Mouse (Mus musculus) lung, embryonic 15.5 days (tissue): ENCODE data around the gene Prkacb. TPM values are rescaled to one million over a fixed set of nuclear protein-coding genes. Genes with fewer than 3 reads are reported as not detected.

ENCODE experiments used
- ATAC-seq: fragments of 200-750 bp; cut with Nextera tagmentation; 2 replicates; pipeline ENCODE4 v1.8.0; 2017; ENCODE audit warnings: moderate number of reproducible peaks, borderline replicate concordance; ENCODE audit not compliant: low FRiP score, low TSS enrichment; ENCODE audit errors: extremely low read depth
- H3K27ac ChIP-seq: fragments of 300-500 bp; sonication (generic); 2 replicates; pipeline ENCODE4 v1.5.1; 2015; ENCODE audit warnings: moderate library complexity, mild to moderate bottlenecking, inconsistent platforms
- H3K27me3 ChIP-seq: fragments of 300-500 bp; sonication (generic); 2 replicates; pipeline ENCODE4 v1.6.1; 2015; ENCODE audit warnings: inconsistent platforms
- H3K36me3 ChIP-seq: fragments of 300-500 bp; sonication (generic); 2 replicates; pipeline ENCODE4 v1.6.1; 2015; ENCODE audit warnings: inconsistent platforms
- H3K4me1 ChIP-seq: fragments of 300-500 bp; sonication (generic); 2 replicates; pipeline ENCODE4 v1.6.1; 2015; ENCODE audit warnings: inconsistent platforms
- H3K4me2 ChIP-seq: fragments of 300-500 bp; sonication (generic); 2 replicates; pipeline ENCODE4 v1.6.1; 2015; ENCODE audit warnings: inconsistent platforms, mild to moderate bottlenecking, moderate library complexity
- H3K4me3 ChIP-seq: fragments of 300-500 bp; sonication (generic); 2 replicates; pipeline ENCODE4 v1.5.1; 2015; ENCODE audit warnings: mild to moderate bottlenecking, inconsistent platforms
- H3K9ac ChIP-seq: fragments of 300-500 bp; sonication (generic); 2 replicates; pipeline ENCODE4 v1.6.1; 2015; ENCODE audit warnings: inconsistent platforms
- H3K9me3 ChIP-seq: fragments of 300-500 bp; sonication (generic); 2 replicates; pipeline ENCODE4 v1.6.1; 2016; ENCODE audit warnings: inconsistent platforms
- WGBS: fragments of 180-500 bp; shearing (Covaris S2); methylation state at CpG from one replicate; pipeline ENCODE4 v1.1.7; 2015; 5-methylcytosine and 5-hydroxymethylcytosine counted together
- polyA plus RNA-seq: library from polyadenylated mRNA; unstranded; fragments of >200 nt; fragmentation: Nextera tagmentation; extraction: Ambion mirVana; gene quantifications from 2 replicates; pipeline ENCODE4 v1.2.1, GENCODE M21; 2015

Prkacb gene
- polyA plus RNA-seq, 1 experiment from 2014 or later: 64.5 TPM

GRCm38 (mm10) chr3:146813624-146814023 lies 834 bp upstream of the Prkacb start:
- H3K9me3 ChIP-seq: no peaks in the 10 kb centered on the region

DNA sequence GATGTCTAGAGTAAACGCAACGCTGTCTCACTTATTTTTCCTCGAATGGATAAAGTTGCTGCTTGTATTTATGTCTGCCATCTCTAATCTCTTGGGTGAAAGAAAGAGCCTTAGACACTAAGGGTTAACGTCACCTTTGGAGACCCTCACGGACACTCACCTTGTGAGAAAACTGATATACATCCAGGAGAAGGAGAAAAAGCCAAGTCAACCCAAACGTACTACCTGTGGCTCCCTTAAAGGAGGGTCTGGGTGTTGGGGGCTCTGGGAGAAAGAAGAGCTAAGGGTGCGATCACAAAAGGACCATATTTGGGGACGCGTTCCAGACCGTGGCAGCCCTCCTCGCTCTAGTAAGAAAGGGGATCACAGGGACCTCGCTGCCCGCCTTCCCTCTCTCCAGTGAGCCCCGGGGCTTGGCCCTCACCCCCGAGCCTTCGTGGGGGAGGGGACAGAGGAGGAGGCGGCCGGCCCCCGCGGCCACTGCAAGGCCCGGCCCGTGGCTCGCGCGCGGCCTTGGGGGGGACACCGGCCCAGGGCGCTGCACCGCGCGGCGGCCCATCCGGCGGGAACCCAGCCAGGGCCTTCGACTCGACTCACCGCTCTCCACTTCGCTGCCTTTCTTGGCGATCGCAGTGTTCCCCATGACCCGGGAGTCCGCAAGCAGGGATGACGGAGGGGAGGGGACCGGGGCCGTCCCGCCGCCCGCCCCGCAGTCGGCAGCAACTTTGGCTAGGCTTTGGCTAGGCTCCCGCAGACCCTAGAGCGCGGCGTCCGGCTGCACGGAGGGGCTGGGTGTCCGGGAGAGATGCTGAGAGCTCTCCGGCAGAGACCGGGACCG lies 530 bp downstream of the Prkacb start:
- peaks cover 4% of the 10 kb centered on the region; the same call in 1 of the 2 replicates for H3K4me1 ChIP-seq
- 1% methylated on average over 58 of the region's 60 CpGs for WGBS
- H3K27me3 ChIP-seq: no peaks in the 10 kb centered on the region
- peak overlapping the region; percentile 92 for H3K27ac ChIP-seq
- ATAC-seq: peak; percentile 78
- H3K4me2 ChIP-seq: peak overlapping the region; percentile 83
- no peaks in the 10 kb centered on the region for H3K9me3 ChIP-seq
- H3K36me3 ChIP-seq: no peaks in the 10 kb centered on the region
- H3K4me3 ChIP-seq: peak overlapping the region; percentile 84
- H3K9ac ChIP-seq: peak overlapping the region; percentile 88

More at GRCm38 (mm10) chr3:146813624-146814023, 834 bp upstream of the Prkacb start:
- Histone ChIP-seq H3K4me1 (peaks cover 4% of the 10 kb centered on the region; the same call in 1 of the 2 replicates), H3K4me3 (peak overlapping the region; percentile 84), H3K27me3 (no peaks in the 10 kb centered on the region), H3K4me2 (peak overlapping the region; percentile 83), H3K9ac (peak overlapping the region; percentile 88), H3K27ac (no peak overlapping the region), H3K36me3 (no peaks in the 10 kb centered on the region)
- WGBS: 41% methylated on average over 7 of the region's 7 CpGs
- ATAC-seq: no peak

DNA sequence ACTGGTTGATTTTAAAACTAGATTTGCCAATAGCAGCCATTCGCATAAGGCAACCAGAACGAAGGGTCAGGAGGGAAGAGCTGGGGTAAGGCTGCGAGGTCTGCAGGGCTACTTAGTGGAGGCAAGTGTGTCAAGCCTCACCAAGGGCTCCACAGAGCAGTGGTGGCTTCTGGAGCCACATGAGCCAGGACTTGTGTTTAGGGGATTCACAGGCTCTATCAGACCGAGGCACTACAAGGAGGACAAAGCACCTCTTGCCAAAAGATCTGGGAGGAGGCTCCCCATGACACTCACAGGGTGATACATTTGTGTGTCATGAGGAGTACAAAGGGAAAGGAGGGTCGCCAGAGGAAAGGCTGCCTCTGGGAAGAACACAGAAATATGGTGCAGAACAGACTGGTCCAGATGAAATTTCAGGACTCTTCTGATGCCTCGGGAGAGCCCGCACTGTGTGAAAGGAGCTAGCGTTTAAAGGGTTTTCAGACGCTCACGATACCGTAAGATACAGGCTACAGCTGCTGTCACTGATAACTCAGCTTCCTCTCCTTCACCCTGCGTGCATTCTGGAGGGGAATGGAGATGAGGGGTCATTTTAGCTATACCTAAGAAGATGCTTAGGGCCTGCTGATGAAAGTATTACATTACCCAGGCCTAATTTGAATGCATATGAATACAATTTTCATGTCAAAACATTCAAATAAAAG lies 19.1 kb downstream of the Prkacb start:
- Histone ChIP-seq H3K27me3 (no peaks in the 10 kb centered on the region), H3K9me3 (no peaks in the 10 kb centered on the region), H3K4me2 (no peak overlapping the region), H3K4me1 (no peaks in the 10 kb centered on the region), H3K4me3 (no peak overlapping the region), H3K36me3 (0 out of 2 replicates have a peak, but pooled peaks cover 4% of the 10 kb centered on the region), H3K9ac (no peak overlapping the region), H3K27ac (no peak overlapping the region)
- no peak for ATAC-seq
- WGBS: 76% methylated on average over 12 of the region's 12 CpGs

GRCm38 (mm10) chr3:146792144-146792748 lies 20.5 kb downstream of the Prkacb start:
- Histone ChIP-seq H3K36me3 (0 out of 2 replicates have a peak, but pooled peaks cover 3% of the 10 kb centered on the region), H3K4me3 (no peak overlapping the region), H3K27ac (no peak overlapping the region), H3K9me3 (no peaks in the 10 kb centered on the region), H3K27me3 (no peaks in the 10 kb centered on the region), H3K9ac (no peak overlapping the region), H3K4me1 (no peaks in the 10 kb centered on the region), H3K4me2 (no peak overlapping the region)
- ATAC-seq: no peak
- WGBS: 76% methylated on average over 3 of the region's 3 CpGs

GRCm38 (mm10) chr3:146784233-146784632 lies 28.6 kb downstream of the Prkacb start:
- no peak for ATAC-seq
- Histone ChIP-seq H3K27me3 (no peaks in the 10 kb centered on the region), H3K9me3 (no peaks in the 10 kb centered on the region), H3K4me2 (no peak overlapping the region), H3K4me3 (no peak overlapping the region), H3K36me3 (no peaks in the 10 kb centered on the region), H3K9ac (no peak overlapping the region), H3K27ac (no peak overlapping the region), H3K4me1 (peaks cover 16% of the 10 kb centered on the region)
- WGBS: 76% methylated on average over 3 of the region's 3 CpGs

- Histone ChIP-seq H3K4me3 (no peak overlapping the region), H3K27me3 (no peaks in the 10 kb centered on the region), H3K9ac (no peak overlapping the region), H3K9me3 (no peaks in the 10 kb centered on the region), H3K4me2 (no peak overlapping the region), H3K4me1 (peaks cover 16% of the 10 kb centered on the region), H3K36me3 (no peaks in the 10 kb centered on the region), H3K27ac (no peak overlapping the region)
- WGBS: 82% methylated on average over 7 of the region's 7 CpGs
- no peak for ATAC-seq
Measured at GRCm38 (mm10) chr3:146783645-146784225, 29.1 kb downstream of the Prkacb start.

DNA sequence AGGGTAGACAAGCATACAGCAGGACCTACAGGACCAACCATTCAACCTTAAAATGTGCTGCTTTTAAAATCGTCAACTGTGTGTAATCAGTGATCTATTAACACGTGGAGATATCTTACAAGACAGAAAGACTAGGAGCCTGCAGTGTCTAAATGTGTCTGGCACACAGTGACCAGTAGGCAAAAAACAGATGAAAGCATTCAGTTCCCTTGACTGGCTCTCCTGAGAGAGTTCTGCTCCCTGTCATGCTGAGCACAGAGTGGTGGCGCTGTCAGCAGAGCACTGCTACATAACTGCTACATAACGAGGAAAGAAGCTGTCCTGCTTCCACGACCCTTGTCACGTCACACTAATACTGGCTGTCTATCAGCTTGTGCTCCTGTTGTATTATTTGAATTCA lies 30.2 kb downstream of the Prkacb start:
- no peaks in the 10 kb centered on the region for H3K27me3 ChIP-seq
- no peak overlapping the region for H3K4me2 ChIP-seq
- 45% methylated on average over 6 of the region's 6 CpGs for WGBS
- H3K4me3 ChIP-seq: no peak overlapping the region
- H3K9ac ChIP-seq: no peak overlapping the region
- ATAC-seq: no peak
- H3K9me3 ChIP-seq: no peaks in the 10 kb centered on the region
- no peaks in the 10 kb centered on the region for H3K36me3 ChIP-seq
- H3K27ac ChIP-seq: no peak overlapping the region
- H3K4me1 ChIP-seq: peaks cover 16% of the 10 kb centered on the region

GRCm38 (mm10) chr3:146781131-146781530 lies 31.7 kb downstream of the Prkacb start:
- Histone ChIP-seq H3K9me3 (no peaks in the 10 kb centered on the region), H3K9ac (peak overlapping the region; percentile 16; the same call in 1 of the 2 replicates), H3K4me3 (peak overlapping the region; percentile 21; the same call in 1 of the 2 replicates), H3K4me2 (peak overlapping the region; percentile 48), H3K36me3 (no peaks in the 10 kb centered on the region), H3K4me1 (peaks cover 16% of the 10 kb centered on the region), H3K27ac (peak overlapping the region; percentile 66), H3K27me3 (no peaks in the 10 kb centered on the region)
- WGBS: 7% methylated on average over 11 of the region's 11 CpGs
- ATAC-seq: 0 out of 2 replicates have a peak, but pooled peaks have one; percentile 46

DNA sequence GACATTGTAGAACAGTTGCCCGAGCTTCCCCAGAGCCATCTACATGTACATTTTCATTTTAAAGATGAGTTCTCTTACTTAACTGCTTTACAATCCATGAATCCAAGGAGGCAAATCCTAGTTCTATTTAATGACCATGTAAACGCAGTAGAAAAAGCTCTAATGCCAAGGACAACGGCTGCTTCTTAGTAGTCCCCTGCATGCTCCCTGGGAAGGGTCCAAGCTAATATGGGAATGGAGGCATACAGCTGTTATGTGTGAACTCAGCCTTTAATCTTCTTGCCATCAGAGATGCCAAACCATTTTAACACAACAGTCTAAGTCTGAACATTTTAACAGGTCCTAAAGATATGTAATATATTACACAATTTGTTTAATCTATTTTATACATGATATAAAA lies 32.5 kb downstream of the Prkacb start:
- Histone ChIP-seq H3K27ac (no peak overlapping the region), H3K27me3 (no peaks in the 10 kb centered on the region), H3K9me3 (no peaks in the 10 kb centered on the region), H3K4me3 (no peak overlapping the region), H3K4me1 (peaks cover 16% of the 10 kb centered on the region), H3K9ac (no peak overlapping the region), H3K4me2 (no peak overlapping the region), H3K36me3 (no peaks in the 10 kb centered on the region)
- ATAC-seq: no peak
- WGBS: 83% methylated on average over 3 of the region's 3 CpGs

GRCm38 (mm10) chr3:146778913-146779312 lies 33.9 kb downstream of the Prkacb start:
- H3K9me3 ChIP-seq: no peaks in the 10 kb centered on the region
- peaks cover 9% of the 10 kb centered on the region for H3K4me1 ChIP-seq
- H3K27ac ChIP-seq: no peak overlapping the region
- no peak overlapping the region for H3K4me2 ChIP-seq
- no peaks in the 10 kb centered on the region for H3K27me3 ChIP-seq
- no peak overlapping the region for H3K4me3 ChIP-seq
- no peak for ATAC-seq
- WGBS: 84% methylated on average over 8 of the region's 8 CpGs
- H3K36me3 ChIP-seq: no peaks in the 10 kb centered on the region
- H3K9ac ChIP-seq: no peak overlapping the region

DNA sequence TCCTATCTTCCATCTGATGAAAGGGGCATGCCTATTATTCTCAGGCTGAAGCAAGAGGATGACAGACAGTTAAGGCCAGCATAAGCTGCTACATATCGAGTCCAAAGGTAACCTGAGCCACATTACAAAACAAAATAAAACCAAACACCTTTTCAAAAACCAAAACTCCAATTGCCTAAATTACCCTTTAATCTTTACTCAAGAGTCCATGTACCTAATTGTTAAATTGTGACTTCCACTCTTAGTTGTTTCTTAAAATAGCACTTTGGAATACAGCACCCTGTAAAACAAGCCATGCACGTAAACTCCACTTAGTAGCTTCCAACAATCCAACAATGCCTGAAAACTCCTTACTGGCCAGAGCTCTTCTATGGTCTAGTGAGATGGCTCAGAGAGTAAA lies 34.3 kb downstream of the Prkacb start:
- Histone ChIP-seq H3K4me1 (peaks cover 6% of the 10 kb centered on the region), H3K4me2 (no peak overlapping the region), H3K27me3 (no peaks in the 10 kb centered on the region), H3K27ac (no peak overlapping the region), H3K9ac (no peak overlapping the region), H3K4me3 (no peak overlapping the region), H3K9me3 (no peaks in the 10 kb centered on the region), H3K36me3 (no peaks in the 10 kb centered on the region)
- ATAC-seq: no peak
- WGBS: 79% methylated on average over 2 of the region's 2 CpGs
